Mouse (Mus musculus): Measurements from ENCODE around the gene Tnfrsf21.
A peak's percentile ranks its signal among the peaks of the same experiment; 100 is the strongest.

Gene Tnfrsf21

GRCm38 (mm10) chr17:43016371-43017331 is at the start of gene Tnfrsf21:
TSS of gene Tnfrsf21 (plus strand) at chr17:43016555.
- peak; percentile 83 to 90 for DNase-seq (ENCODE audit: low spot score in 2 of 2)

GRCm38 (mm10) chr17:42968174-42968573 is 48.2 kb upstream of the Tnfrsf21 start:
- DNase-seq (ENCODE audit: low spot score in 2 of 2): no peak

- DNase-seq (ENCODE audit: low spot score in 2 of 2): no peak
Observed at GRCm38 (mm10) chr17:42975312-42975996, 40.9 kb upstream of the Tnfrsf21 start.

GRCm38 (mm10) chr17:42977766-42978165 is 38.6 kb upstream of the Tnfrsf21 start:
- no peak for DNase-seq (ENCODE audit: low spot score in 2 of 2)

GRCm38 (mm10) chr17:42978345-42978744 is 38.0 kb upstream of the Tnfrsf21 start:
- no peak for DNase-seq (ENCODE audit: low spot score in 2 of 2)

- DNase-seq (ENCODE audit: low spot score in 2 of 2): peak in 1 of 2 experiments; percentile 21
Observed at GRCm38 (mm10) chr17:42981806-42982205, 34.5 kb upstream of the Tnfrsf21 start.

GRCm38 (mm10) chr17:42982568-42982967 is 33.8 kb upstream of the Tnfrsf21 start:
- DNase-seq (ENCODE audit: low spot score in 2 of 2): peak in 1 of 2 experiments; percentile 1

GRCm38 (mm10) chr17:42985837-42986589 is 30.3 kb upstream of the Tnfrsf21 start:
- peak; percentile 21 to 69 for DNase-seq (ENCODE audit: low spot score in 2 of 2)

- DNase-seq (ENCODE audit: low spot score in 2 of 2): peak in 1 of 2 experiments; percentile 64
Observed at GRCm38 (mm10) chr17:42987692-42988091, 28.7 kb upstream of the Tnfrsf21 start.

- DNase-seq (ENCODE audit: low spot score in 2 of 2): no peak
Observed at GRCm38 (mm10) chr17:42989981-42990380, 26.4 kb upstream of the Tnfrsf21 start.

GRCm38 (mm10) chr17:42991112-42991511 is 25.2 kb upstream of the Tnfrsf21 start:
- DNase-seq (ENCODE audit: low spot score in 2 of 2): no peak

- no peak for DNase-seq (ENCODE audit: low spot score in 2 of 2)
Observed at GRCm38 (mm10) chr17:42999446-42999977, 16.8 kb upstream of the Tnfrsf21 start.

GRCm38 (mm10) chr17:43000598-43000997 is 15.8 kb upstream of the Tnfrsf21 start:
- no peak for DNase-seq (ENCODE audit: low spot score in 2 of 2)

GRCm38 (mm10) chr17:43012718-43013117 is 3.6 kb upstream of the Tnfrsf21 start:
- DNase-seq (ENCODE audit: low spot score in 2 of 2): peak; percentile 54 to 77

- DNase-seq (ENCODE audit: low spot score in 2 of 2): peak; percentile 68 to 84
Observed at GRCm38 (mm10) chr17:43017341-43018052, 1.1 kb downstream of the Tnfrsf21 start.

GRCm38 (mm10) chr17:43018071-43018470 is 1.7 kb downstream of the Tnfrsf21 start:
- DNase-seq (ENCODE audit: low spot score in 2 of 2): no peak

GRCm38 (mm10) chr17:43019660-43020059 is 3.3 kb downstream of the Tnfrsf21 start:
- DNase-seq (ENCODE audit: low spot score in 2 of 2): no peak

- peak in 1 of 2 experiments; percentile 51 for DNase-seq (ENCODE audit: low spot score in 2 of 2)
Observed at GRCm38 (mm10) chr17:43021017-43021416, 4.7 kb downstream of the Tnfrsf21 start.

GRCm38 (mm10) chr17:43022056-43022455 is 5.7 kb downstream of the Tnfrsf21 start:
- peak in 1 of 2 experiments; percentile 55 for DNase-seq (ENCODE audit: low spot score in 2 of 2)

GRCm38 (mm10) chr17:43023637-43024217 is 7.4 kb downstream of the Tnfrsf21 start:
- peak in 1 of 2 experiments; percentile 52 for DNase-seq (ENCODE audit: low spot score in 2 of 2)
